Mouse (Mus musculus) adrenal gland, postnatal 36 days (tissue): Measurements from ENCODE around the gene Ube2j1. TPM values are rescaled to one million over a fixed set of nuclear protein-coding genes. Genes with fewer than 3 reads are reported as not detected.

Experiments
- DNase-seq, 2 experiments: peaks; one replicate each; pipeline ENCODE4 v3.0.0; 2021; ENCODE audit warnings: mixed read lengths in 1 of 2
- total RNA-seq, 2 experiments: library from RNA; stranded (reverse); gene quantifications; 2 replicates each; pipeline ENCODE4 v1.2.3; 2021

Ube2j1 gene
- total RNA-seq, 2 experiments from 2014 or later, result 74.0 to 86.9 TPM

- no peak for DNase-seq
These were observed 40.1 kb downstream of the Ube2j1 start for GRCm38 (mm10) chr4:33071337-33071736.

GRCm38 (mm10) chr4:33072526-33073161 is 41.4 kb downstream of the Ube2j1 start:
- DNase-seq, result no peak

GRCm38 (mm10) chr4:33074406-33074805 is 43.2 kb downstream of the Ube2j1 start:
- no peak for DNase-seq

DNA sequence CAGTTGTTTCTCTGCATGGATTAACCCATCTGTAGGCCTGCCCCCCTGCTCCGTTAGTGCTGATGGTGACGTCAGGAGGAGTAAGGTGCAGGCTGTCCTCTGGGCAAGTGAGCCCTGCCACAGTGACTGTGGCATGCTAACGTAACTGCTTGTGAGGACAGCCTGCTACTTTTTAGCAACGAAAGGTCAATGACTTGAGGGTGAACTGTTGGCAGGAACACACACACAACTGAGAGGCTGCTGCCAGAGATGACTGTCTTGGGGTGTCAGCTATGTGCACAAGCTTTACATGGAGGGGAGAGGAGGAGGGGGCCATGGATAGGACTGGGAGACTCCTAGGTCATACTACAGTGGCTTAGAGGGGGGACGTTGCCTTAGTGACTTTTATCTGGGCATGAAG is 43.6 kb downstream of the Ube2j1 start:
- DNase-seq, result no peak

- DNase-seq, result no peak
These were observed 44.7 kb downstream of the Ube2j1 start for GRCm38 (mm10) chr4:33075776-33076524.

DNA sequence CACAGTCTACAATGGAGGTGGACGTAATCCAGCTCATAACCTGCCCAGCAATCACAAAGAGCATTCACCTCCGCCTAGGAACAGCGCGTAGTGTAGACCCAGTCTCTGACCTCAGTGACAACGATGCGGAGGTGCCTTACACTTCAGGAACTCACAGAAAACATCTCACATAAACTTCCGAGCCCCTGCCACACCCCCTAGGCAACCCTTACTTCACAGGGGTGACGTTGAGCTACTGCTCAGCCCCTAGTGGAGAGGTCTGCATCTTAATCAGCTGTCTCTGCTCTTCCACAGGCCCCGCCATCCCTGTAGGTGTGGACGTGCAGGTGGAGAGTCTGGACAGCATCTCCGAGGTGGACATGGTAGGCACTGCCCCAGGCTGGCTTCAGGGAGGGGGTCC is 45.9 kb downstream of the Ube2j1 start:
- DNase-seq, result no peak

DNA sequence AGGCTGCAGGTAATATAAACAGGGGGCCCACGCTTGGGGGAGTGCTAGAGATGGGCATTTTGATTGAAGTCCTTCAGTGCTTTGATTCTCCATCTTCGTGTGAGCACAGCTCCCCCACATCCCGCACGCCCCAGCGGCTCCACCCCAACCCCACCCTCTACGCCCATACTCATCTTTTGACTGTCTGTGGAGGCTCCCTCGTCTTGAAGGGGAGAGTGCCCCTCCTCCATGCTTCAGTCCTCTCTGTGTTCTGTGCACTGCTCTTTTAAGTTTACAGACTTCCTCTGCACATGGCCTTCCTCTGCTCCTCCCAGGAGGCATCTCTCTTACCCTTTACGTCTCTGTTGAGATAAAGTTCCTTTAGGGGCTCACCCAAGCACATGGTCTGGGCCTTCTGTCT is 46.5 kb downstream of the Ube2j1 start:
- DNase-seq, result no peak

DNA sequence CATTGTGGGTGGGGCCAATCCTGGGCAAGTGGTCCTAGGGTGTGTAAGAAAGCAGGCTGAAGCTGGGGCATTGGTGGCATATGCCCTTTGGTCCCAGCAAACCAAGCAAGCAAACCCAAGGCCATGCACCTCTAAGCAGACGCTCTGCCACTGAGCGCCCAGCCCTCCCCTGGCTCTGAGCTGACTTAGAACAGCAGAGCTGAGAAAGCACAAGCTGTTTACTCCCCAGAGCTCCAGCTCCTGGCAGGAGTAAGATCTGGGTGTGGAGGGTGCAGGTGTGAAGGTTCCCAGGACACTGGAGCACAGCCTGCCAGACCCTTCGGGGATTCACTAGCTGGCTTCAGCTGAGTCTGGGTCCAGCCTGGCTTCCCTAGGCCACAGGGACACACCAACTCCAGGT is 47.3 kb downstream of the Ube2j1 start:
- DNase-seq, result no peak

GRCm38 (mm10) chr4:33099118-33099694 is 68.0 kb downstream of the Ube2j1 start:
- DNase-seq, result no peak

Other genes with a start within 250 kb of the Ube2j1 start
- gene Lyrm2, start 231.2 kb upstream of the Ube2j1 start, total RNA-seq, result 10 to 100 TPM; 36.0 to 60.4 TPM
- gene Ankrd6, start 80.6 kb upstream of the Ube2j1 start, total RNA-seq, result 1 to 10 TPM; 1.6 to 3.1 TPM
- 1 to 10 TPM; 7.9 to 10.0 TPM for gene Rragd, start 48.4 kb upstream of the Ube2j1 start, total RNA-seq
- gene Gabrr2, start 31.6 kb downstream of the Ube2j1 start, total RNA-seq, result under 1 TPM; 0.20 to 0.26 TPM
- under 1 TPM in 1 of 2 experiments, not detected in 1; 0.13 TPM for gene Gabrr1, start 101.1 kb downstream of the Ube2j1 start, total RNA-seq
- gene Pm20d2, start 158.3 kb downstream of the Ube2j1 start, total RNA-seq, result 10 to 100 TPM; 17.9 to 63.5 TPM
- gene Srsf12, start 177.6 kb downstream of the Ube2j1 start, total RNA-seq, result 1 to 10 TPM in 1 of 2 experiments, under 1 TPM in 1; 0.76 to 1.2 TPM